Mouse (Mus musculus): ENCODE data around the gene Ptma.

Gene Ptma

DNA sequence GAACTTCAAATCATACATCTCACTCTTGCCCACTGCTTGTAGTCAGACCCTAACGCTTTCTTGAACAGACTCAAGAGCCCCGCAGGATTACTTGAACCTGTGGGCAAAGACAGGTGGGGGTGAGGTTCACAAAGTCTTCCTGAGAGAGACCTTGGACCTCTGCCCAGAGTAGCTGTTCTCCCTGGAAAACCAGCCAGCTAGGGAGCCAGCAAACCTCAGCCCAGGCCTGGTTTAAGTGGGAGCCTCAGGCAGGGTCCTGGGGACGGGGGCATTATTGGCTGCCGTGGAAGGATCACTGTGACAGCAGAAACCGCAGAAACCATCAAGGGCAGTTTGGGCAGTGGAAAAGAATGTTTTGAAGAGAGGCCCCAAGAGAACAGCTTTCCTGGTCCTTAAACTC lies 29.2 kb upstream of the Ptma start:
- DNase-seq (ENCODE audit: low read depth) = no peak

GRCm38 (mm10) chr1:86497986-86498385 lies 28.5 kb upstream of the Ptma start:
- no peak for DNase-seq (ENCODE audit: low read depth)

- no peak for DNase-seq (ENCODE audit: low read depth)
These were observed 27.9 kb upstream of the Ptma start for GRCm38 (mm10) chr1:86498611-86499010.

DNA sequence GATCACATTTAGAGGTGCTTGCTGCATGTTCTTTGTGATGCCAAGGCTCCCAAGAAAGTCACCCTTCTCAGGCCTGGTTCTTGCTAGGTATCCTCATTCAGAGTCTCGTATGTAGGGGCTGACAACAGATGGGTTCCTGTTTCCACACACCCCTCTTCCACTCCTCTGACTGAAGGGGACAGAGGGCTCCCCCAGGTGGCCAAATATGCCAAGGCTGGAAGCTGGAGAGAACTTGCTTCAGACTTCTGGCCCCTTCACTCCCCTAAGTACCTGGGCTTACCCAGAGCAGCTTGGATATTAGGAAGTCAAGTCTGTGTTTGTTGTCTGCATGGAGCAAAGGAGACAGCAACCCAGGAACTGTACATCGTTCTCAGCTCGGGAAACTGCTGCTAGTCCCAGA lies 26.6 kb upstream of the Ptma start:
- DNase-seq (ENCODE audit: low read depth) = peak; percentile 87

DNA sequence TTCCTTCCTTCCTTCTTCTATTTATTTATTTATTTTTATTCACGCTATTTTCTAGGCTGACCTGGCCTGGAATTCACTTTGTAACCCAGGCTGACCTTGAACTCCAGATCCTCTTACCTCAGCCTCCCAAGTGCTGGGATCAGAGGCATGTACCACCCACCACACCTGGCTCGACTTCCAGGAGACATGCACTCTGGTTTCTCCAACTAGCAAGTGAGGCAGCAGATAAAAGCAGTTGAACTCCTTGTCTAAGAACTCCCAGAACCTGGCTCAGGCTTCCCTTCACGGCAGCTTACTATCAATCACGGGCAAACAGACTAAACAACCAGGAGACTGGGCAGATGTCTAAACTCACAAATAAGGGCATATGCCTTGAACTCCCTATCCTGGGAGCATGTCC lies 25.8 kb upstream of the Ptma start:
- no peak for DNase-seq (ENCODE audit: low read depth)

DNA sequence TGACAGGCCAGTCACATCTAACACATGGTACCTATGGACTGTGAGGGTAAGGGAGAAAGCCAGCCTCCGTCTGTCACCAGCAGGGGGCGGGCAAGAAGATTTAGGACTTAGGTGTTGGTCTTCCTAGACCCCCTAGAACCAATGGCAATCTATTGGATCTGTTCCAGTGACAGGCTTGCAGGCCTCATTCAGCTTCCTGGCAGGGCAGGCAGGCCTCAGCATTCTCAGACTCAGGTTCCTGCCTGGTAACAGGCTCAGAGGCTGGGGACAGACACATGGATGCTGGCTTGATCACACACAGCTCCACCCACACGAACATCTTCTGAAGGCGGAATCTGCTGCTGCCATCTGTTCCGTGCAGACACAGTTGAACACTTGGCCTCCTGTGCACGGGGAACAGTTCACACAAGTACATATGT lies 25.4 kb upstream of the Ptma start:
- DNase-seq (ENCODE audit: low read depth) = peak; percentile 89

DNA sequence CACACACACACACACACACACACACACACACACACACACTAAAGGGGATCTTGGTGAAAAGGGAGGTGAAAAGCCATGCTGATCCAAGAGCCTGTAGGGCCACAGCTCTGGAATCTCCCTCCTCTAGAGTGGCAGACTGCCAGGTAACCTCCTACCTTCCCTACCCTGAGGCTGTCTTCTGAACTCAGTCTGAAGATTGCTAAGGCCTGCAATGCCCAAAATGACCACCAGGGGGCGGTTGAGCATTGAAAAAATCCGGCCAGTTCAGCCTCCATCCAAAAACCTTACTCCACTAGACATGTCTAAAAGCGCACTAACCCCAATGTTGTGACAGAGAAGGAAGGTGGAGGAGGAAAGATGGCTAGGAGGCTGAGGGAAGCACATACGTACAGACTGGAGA lies 25.0 kb upstream of the Ptma start:
- DNase-seq (ENCODE audit: low read depth) = peak; percentile 96

DNA sequence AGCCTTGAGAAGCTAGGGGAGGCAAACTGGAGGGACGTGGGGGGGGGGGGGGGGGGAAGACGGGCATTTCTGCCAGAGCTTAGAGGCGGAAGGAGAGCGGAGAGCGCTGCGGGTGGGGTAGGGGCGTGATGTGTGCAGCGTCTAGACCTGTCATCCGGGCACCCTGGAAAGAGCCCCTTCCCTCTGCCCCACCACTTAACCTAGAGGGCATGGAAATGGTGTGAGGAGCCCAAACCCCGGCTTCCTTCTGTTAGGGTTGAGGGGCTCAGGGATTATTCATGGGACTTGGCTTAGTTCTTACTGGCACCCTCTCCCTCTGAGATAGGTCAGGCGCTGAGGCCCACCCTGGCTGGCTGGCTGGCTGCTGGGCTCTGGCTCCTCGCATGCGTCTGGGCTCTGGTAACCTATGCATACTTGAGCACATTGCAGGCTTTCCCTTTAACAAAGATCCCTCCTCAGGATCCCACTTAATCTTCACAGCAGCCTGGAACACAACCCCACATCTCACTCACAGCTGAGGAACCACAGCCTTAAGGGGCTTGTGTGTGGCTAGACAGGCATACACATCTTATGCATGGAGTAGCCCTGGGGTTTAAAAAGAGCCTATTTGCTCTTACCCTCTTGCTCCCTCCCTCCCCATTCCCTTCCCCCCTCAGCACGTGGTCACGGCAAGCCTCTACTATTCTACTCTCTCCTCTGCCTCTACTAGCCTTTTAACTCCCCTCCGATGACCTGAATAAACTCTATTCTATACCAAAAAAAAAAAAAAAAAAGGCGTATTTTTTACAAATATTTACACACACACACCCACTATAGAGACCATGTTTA lies 24.1 kb upstream of the Ptma start:
- peak; percentile 88 for DNase-seq (ENCODE audit: low read depth)

DNA sequence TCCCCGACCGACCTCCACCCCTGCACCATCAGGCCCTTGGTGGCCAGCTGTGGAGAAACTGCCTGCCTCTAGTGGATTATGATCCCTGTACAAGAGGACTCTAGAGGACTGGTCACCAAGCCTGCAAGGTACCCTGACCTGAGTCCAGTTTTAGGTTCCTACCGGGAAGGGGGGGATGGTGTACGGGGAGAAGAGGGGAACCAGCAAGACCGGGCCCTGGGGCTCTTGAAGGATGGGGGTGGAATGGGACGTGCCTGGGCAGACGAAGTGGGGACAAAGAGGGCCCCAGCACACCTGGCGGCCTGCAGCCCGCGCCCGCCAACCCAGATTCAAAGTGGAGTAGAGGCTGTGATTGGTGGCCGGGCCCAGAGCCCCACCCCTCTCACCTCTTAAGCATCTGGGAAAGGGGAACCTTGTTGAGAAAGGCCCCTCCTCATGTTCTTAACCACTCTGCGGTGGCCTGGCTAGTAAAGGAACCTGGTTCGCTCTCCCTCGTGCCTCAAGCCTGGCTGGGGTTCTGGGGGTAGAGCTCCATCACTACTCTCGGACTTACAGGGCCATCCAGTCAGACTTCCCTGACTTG lies 23.3 kb upstream of the Ptma start:
- DNase-seq (ENCODE audit: low read depth) = peak; percentile 95

GRCm38 (mm10) chr1:86503906-86504696 lies 22.4 kb upstream of the Ptma start:
- DNase-seq (ENCODE audit: low read depth) = peak; percentile 99

GRCm38 (mm10) chr1:86504697-86505421 lies 21.7 kb upstream of the Ptma start:
- DNase-seq (ENCODE audit: low read depth) = peak; percentile 58

DNA sequence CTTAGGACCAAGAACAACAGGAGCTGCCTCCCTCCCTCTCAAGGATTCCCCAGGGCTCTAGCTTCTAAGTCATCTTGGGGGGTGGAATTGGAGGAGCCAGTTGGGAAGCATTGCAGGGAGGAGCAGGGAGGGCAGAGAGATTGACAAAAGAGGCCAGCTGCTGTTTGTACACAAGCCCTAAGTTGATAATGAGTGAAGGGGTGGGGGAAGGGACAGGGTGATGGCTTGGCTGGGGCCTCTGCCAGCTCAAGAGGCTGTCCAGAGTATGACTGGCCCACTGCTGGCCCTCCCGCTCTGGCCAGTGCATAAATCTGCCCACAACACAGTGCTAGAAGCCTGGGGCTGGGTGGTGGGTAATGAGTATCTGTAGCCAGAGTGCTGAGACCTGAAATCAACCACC lies 21.1 kb upstream of the Ptma start:
- DNase-seq (ENCODE audit: low read depth) = peak; percentile 81

DNA sequence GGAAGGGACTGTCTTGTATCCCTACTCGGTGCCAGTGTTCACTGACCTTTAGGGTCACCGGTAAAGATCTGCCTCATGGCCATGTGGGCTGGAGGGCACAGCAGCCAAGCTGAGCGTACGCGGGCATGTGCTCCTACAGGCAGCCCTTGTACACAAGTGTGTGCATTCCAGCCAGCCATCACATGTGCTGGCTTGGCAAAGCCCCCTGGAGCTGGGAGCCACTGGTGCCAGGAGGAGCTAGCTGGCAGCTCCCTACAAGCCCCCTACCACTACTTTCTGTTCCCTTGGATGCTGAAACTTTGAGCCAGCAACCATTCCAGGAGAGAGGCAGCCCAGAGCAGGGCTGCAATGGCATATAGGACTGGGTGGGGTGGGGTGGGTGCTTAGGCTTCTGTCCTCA lies 20.1 kb upstream of the Ptma start:
- DNase-seq (ENCODE audit: low read depth) = no peak

- no peak for DNase-seq (ENCODE audit: low read depth)
These were observed 18.7 kb upstream of the Ptma start for GRCm38 (mm10) chr1:86507866-86508265.

- peak; percentile 96 for DNase-seq (ENCODE audit: low read depth)
These were observed 17.1 kb upstream of the Ptma start for GRCm38 (mm10) chr1:86509410-86509809.

DNA sequence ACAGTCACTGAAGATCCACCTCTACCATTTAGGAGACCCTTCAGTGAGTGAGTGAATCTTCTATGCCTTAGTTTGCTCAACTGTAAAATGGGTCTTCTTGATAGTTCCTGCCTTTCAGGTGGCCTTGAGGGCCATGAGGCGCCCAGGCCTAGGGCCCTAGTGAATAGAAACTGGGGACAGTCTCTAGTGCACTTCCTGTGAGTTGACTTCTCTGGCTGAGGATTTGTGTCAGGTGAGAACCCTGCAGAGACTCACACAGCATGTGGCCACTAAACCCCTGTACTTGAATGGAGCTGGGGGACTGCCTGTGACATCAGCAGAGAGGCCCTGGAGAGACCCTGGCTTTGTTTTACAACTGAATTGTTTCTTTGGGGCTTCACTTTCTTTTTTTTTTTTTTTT lies 16.3 kb upstream of the Ptma start:
- peak; percentile 44 for DNase-seq (ENCODE audit: low read depth)

- DNase-seq (ENCODE audit: low read depth) = peak; percentile 82
These were observed 15.7 kb upstream of the Ptma start for GRCm38 (mm10) chr1:86510676-86511441.

- peak; percentile 33 for DNase-seq (ENCODE audit: low read depth)
These were observed 14.3 kb upstream of the Ptma start for GRCm38 (mm10) chr1:86512154-86512720.

DNA sequence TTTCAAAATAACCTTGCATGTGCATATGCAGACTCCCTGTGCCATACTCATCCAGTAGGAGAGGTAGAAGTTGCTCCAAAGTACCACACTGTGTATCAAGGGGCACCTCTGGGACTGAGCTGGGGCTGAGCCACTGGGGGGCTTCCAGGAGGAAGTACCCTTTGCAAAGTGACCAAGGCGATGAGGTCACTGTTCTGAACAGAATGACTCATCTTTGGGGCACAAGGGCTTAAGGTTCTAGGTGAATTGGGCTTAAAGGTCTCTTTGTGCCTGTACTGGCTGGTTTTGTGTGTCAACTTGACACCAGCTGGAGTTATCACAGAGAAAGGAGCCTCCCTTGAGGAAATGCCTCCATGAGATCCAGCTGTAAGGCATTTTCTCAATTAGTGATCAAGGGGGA lies 13.5 kb upstream of the Ptma start:
- DNase-seq (ENCODE audit: low read depth) = peak; percentile 51

DNA sequence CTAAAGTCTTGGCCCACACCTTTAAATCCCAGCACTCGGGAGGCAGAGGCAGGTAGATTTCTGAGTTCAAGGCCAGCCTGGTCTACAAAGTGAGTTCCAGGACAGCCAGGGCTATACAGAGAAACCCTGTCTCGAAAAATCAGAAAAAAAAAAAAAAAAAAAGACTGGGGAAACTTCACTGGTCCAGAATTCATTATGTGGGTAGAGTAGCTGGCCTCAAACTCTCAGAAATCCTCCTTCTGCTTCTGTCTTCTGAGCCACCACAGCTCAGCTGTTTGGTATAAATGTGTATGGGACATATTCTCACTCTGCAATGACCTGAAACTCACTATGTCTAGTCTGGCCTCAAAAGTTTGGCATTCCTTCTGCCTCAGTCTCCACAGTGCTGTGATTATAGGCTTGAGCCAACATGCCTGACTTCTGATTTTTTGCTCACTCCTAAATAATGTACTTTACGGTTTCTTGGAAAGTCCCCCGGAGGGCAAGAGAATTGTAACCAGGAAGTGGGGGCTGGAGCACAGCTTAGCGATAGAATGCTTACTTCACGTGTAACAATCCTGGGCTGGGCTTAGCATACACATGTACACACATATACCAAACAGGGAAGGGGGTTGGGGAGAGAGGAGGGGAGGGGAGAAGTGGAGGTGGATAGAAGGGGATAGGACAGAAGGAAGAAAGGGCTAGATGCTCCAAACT lies 10.7 kb upstream of the Ptma start:
- DNase-seq (ENCODE audit: low read depth) = no peak

DNA sequence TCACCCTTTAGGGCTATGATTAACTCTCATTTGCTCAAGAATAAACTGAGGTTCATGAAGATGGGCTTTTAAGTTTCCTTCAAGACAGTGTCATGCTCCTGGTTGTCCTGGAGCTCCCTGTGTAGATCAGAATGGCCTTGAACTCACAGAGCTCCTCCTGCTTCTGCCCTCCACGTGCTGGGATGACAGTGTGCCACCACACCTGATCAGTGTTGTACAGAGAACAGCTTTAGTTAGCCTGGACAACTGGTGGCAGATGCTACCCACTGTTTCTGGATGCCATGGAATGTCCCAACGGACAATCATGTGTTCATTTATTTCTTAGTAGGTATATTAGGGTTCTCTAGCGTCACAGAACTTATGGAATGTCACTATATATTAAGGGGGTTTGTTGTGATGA lies 9.4 kb upstream of the Ptma start:
- DNase-seq (ENCODE audit: low read depth) = no peak

Measured in 416B (cell line).